Mouse (Mus musculus) testis, adult 2 months (tissue): ENCODE results near the gene Hbs1l.

Experiments used
- CTCF ChIP-seq: fragments of 200-500 bp; IDR thresholded peaks from 2 replicates; pipeline ENCODE4 v1.5.1; 2012; ENCODE audit warnings: low read depth, mild to moderate bottlenecking, inconsistent platforms, low read length, moderate library complexity; ENCODE audit not compliant: control insufficient read depth, insufficient read depth, insufficient replicate concordance
- POLR2A ChIP-seq: fragments of 200-500 bp; IDR thresholded peaks from 2 replicates; pipeline ENCODE4 v1.6.1; 2012; ENCODE audit warnings: low read depth, mild to moderate bottlenecking, inconsistent platforms, low read length, moderate library complexity; ENCODE audit not compliant: control insufficient read depth

- TF ChIP-seq POLR2A (no peak), CTCF (no peak)
These were observed 36.1 kb upstream of the Hbs1l start for GRCm38 (mm10) chr10:21259649-21260048.
